8 mouse cellular contexts compared by ENCODE assay signal in genomic region chr11:78792465-78792864, GRCm38 (mm10). TPM values are rescaled to one million over a fixed set of nuclear protein-coding genes. Genes with fewer than 3 reads are reported as not detected.
DNase-seq lines count a peak whose midpoint lies in the region; ATAC-seq and TF ChIP-seq lines count a peak whose summit lies in the region.

No protein-coding gene starts in this region.

- 51% methylated on average over 11 of the region's 11 CpGs for WGBS in intestine, embryonic 14.5 days
- 36% methylated on average over 11 of the region's 11 CpGs for WGBS in intestine, embryonic 16.5 days
- WGBS in intestine, postnatal 0 days = 50% methylated on average over 11 of the region's 11 CpGs
- 14% methylated on average over 11 of the region's 11 CpGs for WGBS in midbrain, postnatal 0 days

- no peaks in the 10 kb centered on the region for H3K27me3 ChIP-seq in intestine, embryonic 14.5 days (replicated peaks; ENCODE audit: control insufficient read depth, insufficient read depth, low read length)
- H3K27me3 ChIP-seq in intestine, embryonic 16.5 days (replicated peaks; ENCODE audit: control insufficient read depth, insufficient read depth, low read length) = no peaks in the 10 kb centered on the region
- H3K27me3 ChIP-seq in intestine, postnatal 0 days (replicated peaks; ENCODE audit: control insufficient read depth, insufficient read depth, low read length) = no peaks in the 10 kb centered on the region
- 0 out of 2 replicates have a peak, but pooled peaks cover 3% of the 10 kb centered on the region for H3K27me3 ChIP-seq in midbrain, postnatal 0 days (ENCODE audit: insufficient read depth, low read length)

- DNase-seq in intestine, embryonic 14.5 days (ENCODE audit: low spot score) = no peak
- DNase-seq in brain, embryonic 14.5 days (ENCODE audit: low read depth) = peak; percentile 81
- no peak for DNase-seq in midbrain, postnatal 0 days (ENCODE audit: low spot score)
- DNase-seq in adrenal gland, adult 18-20 months (ENCODE audit: low spot score in 2 of 2) = no peak
- no peak for DNase-seq in gastrocnemius, postnatal 14 days
- no peak for DNase-seq in heart, adult 8-10 months (ENCODE audit: low spot score)

- no peaks in the 10 kb centered on the region for H3K9me3 ChIP-seq in intestine, embryonic 14.5 days (ENCODE audit: control insufficient read depth, low read length)
- no peaks in the 10 kb centered on the region for H3K9me3 ChIP-seq in intestine, embryonic 16.5 days (ENCODE audit: control insufficient read depth, low read length)
- no peaks in the 10 kb centered on the region for H3K9me3 ChIP-seq in intestine, postnatal 0 days (ENCODE audit: control insufficient read depth)
- H3K9me3 ChIP-seq in midbrain, postnatal 0 days (ENCODE audit: low read length) = no peaks in the 10 kb centered on the region

- H3K9ac ChIP-seq in intestine, embryonic 14.5 days (ENCODE audit: low read length) = no peak overlapping the region
- H3K9ac ChIP-seq in intestine, embryonic 16.5 days (ENCODE audit: low read depth, low read length) = no peak overlapping the region; the same call in 1 of the 2 replicates
- H3K9ac ChIP-seq in intestine, postnatal 0 days (ENCODE audit: low read depth, low read length) = no peak overlapping the region
- no peak overlapping the region for H3K9ac ChIP-seq in midbrain, postnatal 0 days (replicated peaks; ENCODE audit: low read length, poor library complexity, severe bottlenecking)

- no peak for TF ChIP-seq CTCF in brain, embryonic 14.5 days (IDR thresholded peaks at IDR 0.05; ENCODE audit: borderline replicate concordance, extremely low read depth, insufficient read depth, insufficient read length)
- no peak for TF ChIP-seq CTCF in intestine, postnatal 0 days (IDR thresholded peaks at IDR 0.05; ENCODE audit: low read depth)
- no peak for TF ChIP-seq CTCF in midbrain, postnatal 0 days (IDR thresholded peaks at IDR 0.05)

- H3K27ac ChIP-seq in intestine, embryonic 14.5 days (ENCODE audit: low read depth) = no peak overlapping the region
- no peak overlapping the region for H3K27ac ChIP-seq in intestine, embryonic 16.5 days (ENCODE audit: low read length)
- H3K27ac ChIP-seq in intestine, postnatal 0 days (ENCODE audit: low read depth, low read length) = no peak overlapping the region
- no peak overlapping the region for H3K27ac ChIP-seq in midbrain, postnatal 0 days (ENCODE audit: low read depth, low read length)

- no peaks in the 10 kb centered on the region; the same call in 1 of the 2 replicates for H3K4me1 ChIP-seq in intestine, embryonic 14.5 days (replicated peaks; ENCODE audit: control insufficient read depth, insufficient read depth, low read length)
- no peaks in the 10 kb centered on the region for H3K4me1 ChIP-seq in intestine, embryonic 16.5 days (ENCODE audit: control insufficient read depth, insufficient read depth, low read length)
- H3K4me1 ChIP-seq in intestine, postnatal 0 days (replicated peaks; ENCODE audit: control insufficient read depth, insufficient read depth, low read length) = no peaks in the 10 kb centered on the region
- H3K4me1 ChIP-seq in midbrain, postnatal 0 days (ENCODE audit: insufficient read depth, low read length) = peaks cover 8% of the 10 kb centered on the region; the same call in 1 of the 2 replicates

- ATAC-seq in intestine, embryonic 14.5 days (replicated peaks; ENCODE audit: low FRiP score, low TSS enrichment, low read depth) = no peak
- ATAC-seq in intestine, embryonic 16.5 days = no peak
- ATAC-seq in intestine, postnatal 0 days = no peak
- no peak for ATAC-seq in midbrain, postnatal 0 days (ENCODE audit: low FRiP score)

- H3K4me3 ChIP-seq in intestine, embryonic 14.5 days (ENCODE audit: low read depth, low read length) = no peak overlapping the region
- H3K4me3 ChIP-seq in intestine, embryonic 16.5 days (ENCODE audit: low read length) = no peak overlapping the region
- H3K4me3 ChIP-seq in intestine, postnatal 0 days (ENCODE audit: low read depth, low read length) = no peak overlapping the region
- H3K4me3 ChIP-seq in midbrain, postnatal 0 days (ENCODE audit: low read depth, low read length) = no peak overlapping the region

- no peak for TF ChIP-seq POLR2A in brain, embryonic 14.5 days (IDR thresholded peaks at IDR 0.05; ENCODE audit: borderline replicate concordance, extremely low read depth, insufficient read depth, insufficient read length, poor library complexity, severe bottlenecking)

- H3K36me3 ChIP-seq in intestine, embryonic 14.5 days (ENCODE audit: control insufficient read depth, insufficient read depth, low read length) = no peaks in the 10 kb centered on the region
- H3K36me3 ChIP-seq in intestine, embryonic 16.5 days (ENCODE audit: control insufficient read depth, insufficient read depth, low read length) = no peaks in the 10 kb centered on the region
- no peaks in the 10 kb centered on the region for H3K36me3 ChIP-seq in intestine, postnatal 0 days (ENCODE audit: control insufficient read depth, insufficient read depth)
- H3K36me3 ChIP-seq in midbrain, postnatal 0 days (ENCODE audit: insufficient read depth, low read length) = no peaks in the 10 kb centered on the region

- peak overlapping the region; percentile 22; the same call in 1 of the 2 replicates for H3K4me2 ChIP-seq in intestine, embryonic 14.5 days (ENCODE audit: low read length)
- no peak overlapping the region for H3K4me2 ChIP-seq in intestine, embryonic 16.5 days (ENCODE audit: low read depth, low read length)
- H3K4me2 ChIP-seq in intestine, postnatal 0 days (replicated peaks; ENCODE audit: low read depth) = peak overlapping the region; percentile 18; the same call in 1 of the 2 replicates
- peak overlapping the region; percentile 28 for H3K4me2 ChIP-seq in midbrain, postnatal 0 days (ENCODE audit: low read depth, low read length, poor library complexity, severe bottlenecking)

- intact Hi-C loops in gastrocnemius, postnatal 14 days (cut with DNase I; ENCODE audit: low total_unique reads) = no loop called here

RNA-seq across cellular contexts. Expression of gene Lyrm9, which starts 33.9 kb away (rescaled TPM):
- 13.0 and 14.2 TPM in 2 replicates for polyA plus RNA-seq in intestine, embryonic 14.5 days (2014; fragmentation: Nextera tagmentation; extraction: Ambion mirVana)
- 20.7 and 21.9 TPM in 2 replicates for polyA plus RNA-seq in intestine, embryonic 16.5 days (2015; fragmentation: Nextera tagmentation; extraction: Ambion mirVana)
- 18.8 and 22.8 TPM in 2 replicates for polyA plus RNA-seq in brain, embryonic 14.5 days (2012; rRNA removed)
- 15.6 and 20.4 TPM in 2 replicates for polyA plus RNA-seq in intestine, postnatal 0 days (2015; fragmentation: Nextera tagmentation; extraction: Ambion mirVana)
- total RNA-seq in midbrain, postnatal 0 days (2014; rRNA removed) = 24.7 and 30.2 TPM in 2 replicates
- 49.4 and 51.4 TPM in 2 replicates for polyA plus RNA-seq in midbrain, postnatal 0 days (2015; fragmentation: Nextera tagmentation; extraction: Ambion mirVana)
- 10 to 100 TPM; 26.4 to 36.8 TPM for total RNA-seq in adrenal gland, adult 18-20 months (2021)
- 10 to 100 TPM; 11.5 to 14.2 TPM for total RNA-seq in gastrocnemius, postnatal 14 days (2021)
- total RNA-seq in heart, adult 8-10 months (2022) = 10 to 100 TPM; 34.3 to 51.3 (median 39.8) TPM

RNA-seq across cellular contexts. Expression of gene Ccnq, which starts 40.9 kb away (rescaled TPM):
- polyA plus RNA-seq in intestine, embryonic 14.5 days (2014; fragmentation: Nextera tagmentation; extraction: Ambion mirVana) = 48.2 and 50.2 TPM in 2 replicates
- 35.9 and 38.5 TPM in 2 replicates for polyA plus RNA-seq in intestine, embryonic 16.5 days (2015; fragmentation: Nextera tagmentation; extraction: Ambion mirVana)
- 31.7 and 52.6 TPM in 2 replicates for polyA plus RNA-seq in brain, embryonic 14.5 days (2012; rRNA removed)
- 32.0 and 33.4 TPM in 2 replicates for polyA plus RNA-seq in intestine, postnatal 0 days (2015; fragmentation: Nextera tagmentation; extraction: Ambion mirVana)
- 27.0 and 31.6 TPM in 2 replicates for total RNA-seq in midbrain, postnatal 0 days (2014; rRNA removed)
- polyA plus RNA-seq in midbrain, postnatal 0 days (2015; fragmentation: Nextera tagmentation; extraction: Ambion mirVana) = 28.9 and 34.4 TPM in 2 replicates
- 10 to 100 TPM; 35.8 to 45.9 TPM for total RNA-seq in adrenal gland, adult 18-20 months (2021)
- total RNA-seq in gastrocnemius, postnatal 14 days (2021) = 10 to 100 TPM in 1 of 2 experiments, 1 to 10 TPM in 1; 9.4 to 13.1 TPM
- 10 to 100 TPM; 18.2 to 20.6 (median 18.8) TPM for total RNA-seq in heart, adult 8-10 months (2022)
